Mouse (Mus musculus): ENCODE data around the gene 2200002D01Rik.

DNA sequence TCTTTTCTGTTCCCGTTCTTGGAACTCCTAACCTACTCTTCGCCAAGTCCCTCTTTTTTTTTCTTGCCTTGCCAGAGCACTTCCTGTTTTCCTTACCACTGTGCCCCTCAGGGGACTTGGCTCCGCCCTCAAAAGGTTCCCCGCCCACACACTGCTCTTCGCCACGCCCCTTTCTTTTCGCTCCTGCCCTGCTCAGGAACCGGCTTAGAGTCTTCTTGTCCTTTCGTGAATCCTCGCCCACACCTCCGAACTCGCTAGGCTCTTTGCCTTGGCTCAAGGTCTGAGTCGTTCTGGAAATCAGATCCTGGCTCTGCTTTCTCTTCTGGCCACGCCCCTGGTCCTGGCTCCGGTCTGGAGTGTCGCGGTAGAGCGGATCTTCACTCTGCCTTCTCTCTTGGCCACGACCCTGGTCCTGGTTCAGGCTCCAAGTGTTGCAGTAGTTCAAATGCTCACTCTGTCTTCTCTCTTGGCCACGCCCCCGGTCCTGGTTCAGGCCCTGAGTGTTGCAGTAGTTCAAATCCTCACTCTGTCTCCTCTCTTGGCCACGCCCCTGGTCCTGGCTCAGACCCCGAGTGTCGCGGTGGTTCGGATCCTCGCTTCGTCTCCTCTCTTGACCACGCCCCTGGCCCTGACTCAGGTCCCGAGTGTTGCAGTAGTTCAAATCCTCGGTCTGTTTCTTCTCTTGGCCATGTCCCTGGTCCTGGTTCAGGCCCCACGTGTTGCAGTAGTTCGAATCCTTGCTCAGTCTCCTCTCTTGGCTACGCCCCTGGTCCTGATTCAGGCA is 36.7 kb downstream of the 2200002D01Rik start:
- TF ChIP-seq CTCF (IDR thresholded peaks at IDR 0.05; ENCODE audit: borderline replicate concordance, insufficient read depth, low read length) (no peak), POLR2A (IDR thresholded peaks at IDR 0.05; ENCODE audit: low read depth, low read length) (peak; percentile 68)

Data from embryonic fibroblast, embryonic 13.5 days (primary cell).